Mouse (Mus musculus) neural tube, embryonic 11.5 days (tissue): Measurements from ENCODE around the gene Got2. TPM values are rescaled to one million over a fixed set of nuclear protein-coding genes. Genes with fewer than 3 reads are reported as not detected.
A peak's percentile ranks its signal among the peaks of the same experiment; 100 is the strongest.
"Not testable (repeated sequence)": the region's sequence is repeated elsewhere in the genome, so short reads cannot be mapped to it uniquely, and the experiment has no call there.

Experiments
- ATAC-seq: fragments of 200-750 bp; cut with Nextera tagmentation; 2 replicates; pipeline ENCODE4 v1.8.0; 2017; ENCODE audit warnings: moderate number of reproducible peaks, mild to moderate bottlenecking, moderate TSS enrichment, moderate library complexity; ENCODE audit not compliant: insufficient read depth, low FRiP score, low TSS enrichment
- DNase-seq: peaks from one replicate; pipeline ENCODE4 v3.0.0-alpha.2; 2015; ENCODE audit warnings: low spot score
- H3K27ac ChIP-seq: fragments of 300-500 bp; sonication (generic); 2 replicates; pipeline ENCODE4 v1.5.1; 2014; ENCODE audit warnings: low read depth, mild to moderate bottlenecking, low read length
- H3K27me3 ChIP-seq: fragments of 300-500 bp; sonication (generic); 2 replicates; pipeline ENCODE4 v1.6.1; 2014; ENCODE audit warnings: mild to moderate bottlenecking, low read length, mixed read lengths; ENCODE audit not compliant: control insufficient read depth, insufficient read depth
- H3K36me3 ChIP-seq: fragments of 300-500 bp; sonication (generic); 2 replicates; pipeline ENCODE4 v1.6.1; 2014; ENCODE audit warnings: mild to moderate bottlenecking, low read length, moderate library complexity, mixed read lengths; ENCODE audit not compliant: control insufficient read depth, insufficient read depth
- H3K4me1 ChIP-seq: fragments of 300-500 bp; sonication (generic); 2 replicates; pipeline ENCODE4 v1.6.1; 2014; ENCODE audit warnings: low read length, mixed read lengths; ENCODE audit not compliant: control insufficient read depth, insufficient read depth
- H3K4me2 ChIP-seq: fragments of 300-500 bp; sonication (generic); 2 replicates; pipeline ENCODE4 v1.6.1; 2014; ENCODE audit warnings: low read depth, mild to moderate bottlenecking, moderate library complexity
- H3K4me3 ChIP-seq: fragments of 300-500 bp; sonication (generic); 2 replicates; pipeline ENCODE4 v1.5.1; 2014; ENCODE audit warnings: low read depth, low read length
- H3K9ac ChIP-seq: fragments of 300-500 bp; sonication (generic); 2 replicates; pipeline ENCODE4 v1.6.1; 2014; ENCODE audit warnings: mild to moderate bottlenecking, low read length
- H3K9me3 ChIP-seq: fragments of 300-500 bp; sonication (generic); 2 replicates; pipeline ENCODE4 v1.6.1; 2016; ENCODE audit warnings: low read length; ENCODE audit not compliant: control insufficient read depth
- WGBS: fragments of 180-500 bp; shearing (Covaris S2); extraction: QIAGEN DNeasy Blood & Tissue Kit; methylation state at CpG from one replicate; pipeline ENCODE4 v1.1.7; 2014; 5-methylcytosine and 5-hydroxymethylcytosine counted together
- polyA plus RNA-seq: library from polyadenylated mRNA; unstranded; fragments of >200 nt; fragmentation: Nextera tagmentation; extraction: Ambion mirVana; gene quantifications from 2 replicates; pipeline ENCODE4 v1.2.1, GENCODE M21; 2014

Gene Got2
- polyA plus RNA-seq, 1 experiment from 2014 or later, result 81.2 TPM

DNA sequence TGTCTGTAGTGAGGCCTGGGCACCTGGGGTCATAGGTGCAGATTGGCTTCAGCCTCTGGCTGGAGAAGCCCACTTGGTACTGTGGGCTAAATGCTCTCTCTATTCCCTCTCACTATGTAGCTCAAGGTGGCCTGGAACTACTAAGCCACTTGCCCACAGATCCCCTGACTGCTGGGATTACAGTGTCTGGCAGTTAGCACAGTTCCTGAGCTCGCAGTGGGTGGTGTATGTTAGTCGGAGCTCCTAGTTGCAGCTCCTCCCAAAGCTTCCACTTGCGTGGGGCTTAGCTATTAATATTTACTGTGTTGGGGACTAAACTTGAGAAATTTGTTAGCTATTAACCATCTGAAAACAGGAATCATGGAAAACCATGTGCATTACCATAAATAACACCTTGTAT lies 6.8 kb downstream of the Got2 start:
- ATAC-seq, result no peak
- Histone ChIP-seq H3K27ac (no peak overlapping the region), H3K9ac (no peak overlapping the region), H3K27me3 (no peaks in the 10 kb centered on the region), H3K4me1 (peaks cover 2% of the 10 kb centered on the region), H3K4me2 (no peak overlapping the region), H3K4me3 (no peak overlapping the region), H3K9me3 (no peaks in the 10 kb centered on the region), H3K36me3 (peaks cover 4% of the 10 kb centered on the region)
- 88% methylated on average over 3 of the region's 3 CpGs for WGBS
- DNase-seq, result no peak

DNA sequence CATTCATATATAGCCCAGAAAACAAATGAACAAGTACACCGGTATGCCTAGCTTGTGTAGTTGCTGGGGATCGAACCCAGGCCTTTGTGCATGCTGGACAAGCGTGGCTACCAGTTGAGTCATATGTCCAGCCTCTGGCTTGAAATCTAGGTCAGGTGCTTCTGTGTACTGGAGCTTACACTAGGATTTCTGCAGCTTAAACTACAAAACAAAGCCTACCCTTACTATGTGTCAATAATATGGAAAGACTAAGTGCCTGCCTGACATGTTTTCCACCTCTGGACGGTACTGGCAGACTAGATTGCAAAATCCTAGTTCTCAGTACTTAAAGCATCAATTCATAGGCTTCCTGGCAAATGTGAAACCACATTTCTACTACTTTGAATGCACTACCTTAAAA lies 8.5 kb downstream of the Got2 start:
- no peak overlapping the region for H3K4me3 ChIP-seq
- no peak for ATAC-seq
- no peak overlapping the region for H3K4me2 ChIP-seq
- H3K36me3 ChIP-seq, result peaks cover 8% of the 10 kb centered on the region
- WGBS, result 88% methylated on average over 4 of the region's 4 CpGs
- H3K9me3 ChIP-seq, result no peaks in the 10 kb centered on the region
- no peak overlapping the region for H3K27ac ChIP-seq
- DNase-seq, result no peak
- no peaks in the 10 kb centered on the region; the same call in 1 of the 2 replicates for H3K4me1 ChIP-seq
- no peaks in the 10 kb centered on the region for H3K27me3 ChIP-seq
- H3K9ac ChIP-seq, result no peak overlapping the region

- H3K4me2 ChIP-seq, result peak overlapping the region; percentile 24; the same call in 1 of the 2 replicates
- no peaks in the 10 kb centered on the region for H3K27me3 ChIP-seq
- DNase-seq (peak; percentile 61), ATAC-seq (peak; percentile 48; the same call in 1 of the 2 replicates)
- no peaks in the 10 kb centered on the region; the same call in 1 of the 2 replicates for H3K4me1 ChIP-seq
- H3K4me3 ChIP-seq, result no peak overlapping the region
- WGBS, result 46% methylated on average over 12 of the region's 12 CpGs
- peak overlapping the region; percentile 32; the same call in 1 of the 2 replicates for H3K9ac ChIP-seq
- H3K9me3 ChIP-seq, result no peaks in the 10 kb centered on the region
- H3K27ac ChIP-seq, result no peak overlapping the region
- H3K36me3 ChIP-seq, result peaks cover 10% of the 10 kb centered on the region
Observed at GRCm38 (mm10) chr8:95878176-95878962, 10.0 kb downstream of the Got2 start.

- Histone ChIP-seq H3K9ac (no peak overlapping the region), H3K27me3 (no peaks in the 10 kb centered on the region), H3K4me1 (no peaks in the 10 kb centered on the region; the same call in 1 of the 2 replicates), H3K4me3 (no peak overlapping the region), H3K9me3 (no peaks in the 10 kb centered on the region), H3K4me2 (no peak overlapping the region), H3K27ac (no peak overlapping the region), H3K36me3 (peaks cover 12% of the 10 kb centered on the region)
- 97% methylated on average over 7 of the region's 7 CpGs for WGBS
- no peak for DNase-seq
- no peak for ATAC-seq
Observed at GRCm38 (mm10) chr8:95875270-95875669, 13.1 kb downstream of the Got2 start.

- ATAC-seq (no peak), DNase-seq (no peak)
- WGBS, result 94% methylated on average over 15 of the region's 16 CpGs
- H3K9me3 ChIP-seq, result no peaks in the 10 kb centered on the region
- H3K4me3 ChIP-seq, result no peak overlapping the region
- peaks cover 20% of the 10 kb centered on the region for H3K36me3 ChIP-seq
- H3K4me1 ChIP-seq, result no peaks in the 10 kb centered on the region
- no peak overlapping the region for H3K9ac ChIP-seq
- no peak overlapping the region for H3K4me2 ChIP-seq
- no peak overlapping the region for H3K27ac ChIP-seq
- no peaks in the 10 kb centered on the region for H3K27me3 ChIP-seq
Observed at GRCm38 (mm10) chr8:95871690-95872089, 16.7 kb downstream of the Got2 start.

- ATAC-seq, H3K9me3 ChIP-seq, H3K4me2 ChIP-seq, DNase-seq, H3K27ac ChIP-seq, H3K4me1 ChIP-seq, H3K4me3 ChIP-seq, H3K9ac ChIP-seq, H3K27me3 ChIP-seq: not testable (repeated sequence)
- WGBS, result 96% methylated on average over 17 of the region's 18 CpGs
- H3K36me3 ChIP-seq, result peaks cover 14% of the 10 kb centered on the region
Observed at GRCm38 (mm10) chr8:95864851-95865250, 23.5 kb downstream of the Got2 start.

GRCm38 (mm10) chr8:95863761-95864440 lies 24.4 kb downstream of the Got2 start:
- not testable (repeated sequence) for H3K27ac ChIP-seq, H3K4me1 ChIP-seq, H3K9ac ChIP-seq, ATAC-seq, H3K4me2 ChIP-seq, H3K4me3 ChIP-seq, DNase-seq, H3K27me3 ChIP-seq, H3K36me3 ChIP-seq, H3K9me3 ChIP-seq
- 79% methylated on average over 10 of the region's 11 CpGs for WGBS

- Histone ChIP-seq H3K9me3 (no peaks in the 10 kb centered on the region), H3K9ac (no peak overlapping the region), H3K4me2 (no peak overlapping the region), H3K36me3 (no peaks in the 10 kb centered on the region), H3K27ac (no peak overlapping the region), H3K4me3 (no peak overlapping the region), H3K27me3 (no peaks in the 10 kb centered on the region), H3K4me1 (peaks cover 5% of the 10 kb centered on the region)
- no peak for ATAC-seq
- 86% methylated on average over 6 of the region's 6 CpGs for WGBS
- DNase-seq, result no peak
Observed at GRCm38 (mm10) chr8:95854174-95854573, 34.2 kb downstream of the Got2 start.
